Mouse (Mus musculus): ENCODE data around the gene Sys1.

Gene Sys1

GRCm38 (mm10) chr2:164500511-164500910 lies 43.7 kb downstream of the Sys1 start:
- no peak for DNase-seq

DNA sequence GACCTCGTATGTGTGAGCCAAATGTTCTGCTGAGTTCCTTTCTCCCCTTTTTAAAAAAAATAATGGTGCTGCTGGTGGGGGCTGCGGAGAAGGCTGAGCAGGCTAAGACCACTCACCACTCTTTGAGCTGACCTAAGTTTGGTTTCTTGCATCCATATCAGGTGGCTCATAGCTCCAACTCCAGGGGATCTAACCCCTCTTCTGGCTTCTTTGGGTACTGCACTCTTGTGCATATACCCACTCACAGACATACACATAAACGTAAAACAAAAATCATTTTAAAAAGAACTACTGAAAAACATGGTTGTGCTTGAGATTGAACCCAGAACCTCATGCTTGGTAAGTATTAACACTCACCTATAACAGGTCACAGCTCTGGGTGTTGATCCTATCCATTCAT lies 48.2 kb downstream of the Sys1 start:
- no peak for DNase-seq

DNA sequence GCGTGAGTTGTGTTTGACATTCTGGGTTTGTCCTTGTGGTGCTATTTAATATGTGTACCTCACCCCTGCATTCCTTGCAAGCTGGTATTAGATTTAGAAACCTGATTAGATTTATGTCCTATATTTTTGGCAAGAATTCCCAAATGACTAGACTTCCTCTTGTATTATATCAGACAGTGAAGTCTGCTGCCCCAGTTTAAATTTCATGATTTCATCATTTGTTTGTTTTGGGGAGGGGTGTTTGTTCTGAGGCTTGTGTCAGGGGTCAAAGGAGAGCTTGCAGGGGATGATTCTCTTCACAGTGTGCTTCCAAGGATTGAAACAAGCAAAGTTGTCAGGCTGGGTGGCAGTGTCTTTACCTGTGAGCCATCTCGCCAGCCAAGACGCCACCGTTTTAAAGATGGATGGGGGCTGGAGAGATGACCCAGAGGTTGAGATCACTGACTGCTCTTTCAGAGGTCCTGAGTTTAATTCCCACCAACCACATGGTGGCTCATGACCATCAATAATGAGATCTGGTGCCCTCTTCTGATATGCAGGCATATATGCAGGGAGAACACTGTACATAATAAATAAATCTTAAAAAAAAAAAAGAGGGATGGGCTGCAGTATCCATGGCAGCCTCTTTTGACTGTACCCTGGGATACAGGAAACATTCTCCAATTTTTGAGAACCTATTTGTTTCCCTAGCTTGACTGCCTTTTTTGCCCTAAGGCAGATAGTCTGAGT lies 49.0 kb downstream of the Sys1 start:
- no peak for DNase-seq

- DNase-seq: no peak
Measured at GRCm38 (mm10) chr2:164507811-164508210, 51.0 kb downstream of the Sys1 start.

- DNase-seq: no peak
Measured at GRCm38 (mm10) chr2:164510621-164511190, 53.9 kb downstream of the Sys1 start.

DNA sequence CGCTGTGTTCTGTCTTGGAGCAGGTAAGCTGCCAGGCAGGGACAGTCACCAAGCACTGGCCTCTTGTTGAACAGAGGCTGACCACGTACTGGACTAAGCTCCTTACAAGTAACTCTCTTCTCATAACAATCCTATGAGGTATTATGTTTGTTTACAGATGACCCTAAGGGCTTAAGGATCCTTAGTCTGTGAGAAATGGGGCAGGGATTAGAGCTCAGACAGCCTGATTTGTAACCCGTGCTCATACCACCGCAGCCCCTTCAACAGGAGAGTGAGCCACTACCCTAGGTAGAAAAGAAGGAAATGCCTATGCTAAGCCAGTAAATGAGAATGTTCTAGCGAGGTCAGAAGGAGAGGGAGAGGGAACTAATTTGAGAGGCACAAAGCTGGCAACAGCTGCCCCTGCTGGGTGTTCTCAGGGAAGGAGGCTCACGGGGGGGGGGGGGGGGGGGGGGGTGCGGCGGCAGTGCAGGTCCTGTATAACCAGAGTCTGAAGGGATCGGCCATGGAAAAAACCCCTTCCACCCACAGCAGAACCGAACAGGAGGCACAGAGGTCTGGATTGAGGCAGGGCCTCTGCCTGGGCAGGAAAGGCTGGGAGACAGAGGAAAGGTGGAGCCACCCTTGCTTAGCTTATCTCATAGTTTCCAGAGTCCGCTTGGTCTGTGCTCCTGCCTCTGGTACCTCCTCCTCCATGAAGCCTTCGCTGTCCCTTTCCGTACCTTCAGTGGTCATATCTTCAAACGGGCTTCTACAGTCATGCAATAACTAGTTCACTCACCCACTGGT lies 55.6 kb downstream of the Sys1 start:
- no peak for DNase-seq

- DNase-seq: no peak
Measured at GRCm38 (mm10) chr2:164513389-164513788, 56.6 kb downstream of the Sys1 start.

GRCm38 (mm10) chr2:164514916-164515315 lies 58.2 kb downstream of the Sys1 start:
- DNase-seq: no peak

DNA sequence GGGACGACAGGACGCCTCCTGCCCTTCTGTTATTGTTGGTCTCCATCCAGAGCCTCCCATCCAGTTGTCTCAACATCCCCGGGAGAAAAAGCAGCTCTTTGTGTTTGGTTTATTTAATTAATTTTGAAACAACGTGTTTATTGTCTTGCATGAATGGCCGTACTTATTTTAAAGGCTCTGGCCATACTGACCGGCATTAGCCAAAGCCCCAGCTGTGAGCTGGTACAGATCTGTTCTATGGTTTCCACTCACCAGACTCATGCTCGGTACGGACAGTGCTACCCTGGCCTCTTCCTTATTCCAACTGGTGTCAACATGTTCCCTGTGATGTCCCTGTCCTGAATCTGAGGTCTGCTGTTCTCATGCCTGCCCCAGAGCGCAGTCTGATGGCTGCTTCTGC lies 59.1 kb downstream of the Sys1 start:
- no peak for DNase-seq

DNA sequence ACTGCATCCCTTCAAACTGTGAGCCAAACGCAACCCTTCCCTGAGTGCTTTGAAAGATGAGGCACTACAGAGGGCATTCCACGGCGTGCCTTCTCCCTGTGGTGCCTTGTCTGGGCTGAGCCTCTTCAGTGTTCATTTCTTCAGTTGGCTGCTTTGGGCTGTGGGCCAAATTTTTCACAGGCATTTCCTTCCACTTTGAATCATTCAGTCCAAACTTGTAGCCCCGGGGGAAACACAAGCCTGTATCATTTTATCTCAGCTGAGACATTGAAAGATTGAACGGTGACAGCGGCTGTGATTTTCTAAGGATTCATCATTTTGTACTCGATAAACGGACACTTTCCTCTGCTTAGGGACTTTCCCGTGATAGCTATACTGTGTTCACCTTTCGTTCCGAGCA lies 59.8 kb downstream of the Sys1 start:
- no peak for DNase-seq

GRCm38 (mm10) chr2:164517485-164518221 lies 60.9 kb downstream of the Sys1 start:
- DNase-seq: peak; percentile 73

DNA sequence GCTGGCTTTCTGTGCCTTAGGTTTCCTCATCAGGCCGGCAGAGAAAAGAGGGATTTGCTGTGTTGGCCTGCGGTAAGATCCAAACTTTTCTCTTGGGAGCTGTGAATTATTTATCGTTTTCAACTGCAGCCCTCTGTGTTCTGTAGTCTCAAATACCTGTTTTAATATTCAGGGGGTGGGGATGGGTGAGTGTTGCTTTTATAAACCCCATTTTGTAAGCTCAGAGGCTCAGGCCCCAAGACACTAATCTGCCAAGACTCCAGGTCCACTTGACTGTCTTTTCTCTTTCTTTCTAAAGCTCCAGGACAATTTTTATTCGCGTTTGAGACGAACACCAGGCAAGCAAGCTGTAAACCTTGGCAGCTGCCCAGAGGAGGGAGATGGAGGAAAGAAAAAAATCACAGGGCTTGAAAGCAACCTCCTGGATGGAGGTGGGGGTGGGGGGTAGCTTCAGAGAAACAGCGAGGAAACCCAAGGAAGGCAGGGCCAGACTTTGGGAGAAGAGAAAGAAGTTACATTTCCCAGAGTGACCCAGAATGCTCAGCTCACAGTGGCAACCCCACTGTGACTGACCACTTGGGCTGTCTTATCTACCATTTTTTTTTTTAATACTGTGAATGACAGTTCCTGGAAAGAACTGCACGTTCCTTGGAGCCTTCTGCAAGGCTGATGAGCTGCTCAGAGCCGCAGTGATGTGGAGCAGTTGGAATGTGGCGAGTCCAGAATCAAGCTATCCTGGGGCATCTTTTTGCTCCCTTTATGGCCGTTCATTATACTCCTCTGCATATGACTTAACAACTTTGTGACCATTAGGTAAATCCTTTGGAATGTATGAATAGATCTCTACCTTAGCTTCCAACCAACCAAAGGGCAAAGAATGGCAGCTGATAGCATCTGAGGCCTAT lies 61.8 kb downstream of the Sys1 start:
- no peak for DNase-seq

GRCm38 (mm10) chr2:164519171-164519526 lies 62.4 kb downstream of the Sys1 start:
- no peak for DNase-seq

DNA sequence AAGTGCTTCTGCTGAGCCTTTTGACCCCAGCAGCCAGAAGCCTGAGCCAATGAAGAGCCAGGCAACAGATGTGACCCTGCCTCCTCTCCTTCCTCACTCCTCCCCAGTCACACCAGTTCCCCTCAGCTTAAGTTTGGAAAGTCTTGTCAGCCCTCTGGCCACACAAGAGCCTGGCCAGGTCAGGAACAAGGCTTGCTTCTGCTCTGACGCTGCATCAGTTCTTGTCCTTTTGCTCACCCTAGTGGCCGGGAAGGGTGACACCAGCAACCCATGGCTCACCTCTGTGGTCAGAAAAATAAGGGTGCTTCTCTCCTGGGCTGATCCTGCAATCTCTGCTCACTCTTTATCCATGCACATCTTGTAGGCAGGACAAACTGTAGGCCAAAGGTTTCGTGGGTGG lies 64.0 kb downstream of the Sys1 start:
- DNase-seq: peak; percentile 44

DNA sequence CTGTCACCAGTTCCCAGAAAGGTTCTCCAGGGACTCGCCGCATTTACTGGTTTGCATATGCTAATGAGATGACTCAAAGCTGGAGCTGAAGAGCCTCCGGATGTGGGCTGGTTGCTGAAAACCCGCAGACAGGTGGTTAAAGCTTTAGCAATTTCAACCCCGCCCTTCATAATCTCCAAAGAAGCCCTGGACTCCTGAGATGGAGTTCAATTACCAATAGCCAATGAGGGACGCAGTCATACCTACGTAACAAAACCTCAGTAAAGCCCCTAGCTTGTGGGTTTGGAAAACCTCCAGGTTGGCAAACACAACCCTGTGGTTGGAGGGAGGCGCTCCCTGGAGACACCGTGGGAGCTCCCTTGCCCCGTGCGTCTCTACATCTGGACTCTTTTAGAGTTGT lies 65.1 kb downstream of the Sys1 start:
- DNase-seq: peak; percentile 58

DNA sequence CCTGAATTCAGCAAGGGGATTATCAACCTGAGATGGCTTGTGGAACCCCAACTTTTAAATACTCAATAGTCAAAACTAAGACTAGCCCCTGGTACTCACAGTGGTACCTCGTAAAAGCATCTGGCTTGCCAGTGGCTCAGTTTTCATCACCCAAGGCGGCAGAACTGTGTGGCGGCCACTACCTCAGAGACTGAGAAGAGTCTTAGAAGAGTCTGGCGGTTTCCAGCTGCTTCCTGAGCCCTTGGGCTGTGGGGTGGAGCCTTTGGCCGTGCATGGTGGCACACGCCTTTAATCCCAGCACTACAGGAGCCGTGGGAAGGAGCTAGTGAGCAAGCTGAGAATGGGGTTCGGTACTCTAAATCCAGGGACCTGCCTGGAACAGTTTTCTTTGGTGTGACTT lies 65.5 kb downstream of the Sys1 start:
- peak; percentile 14 for DNase-seq

DNA sequence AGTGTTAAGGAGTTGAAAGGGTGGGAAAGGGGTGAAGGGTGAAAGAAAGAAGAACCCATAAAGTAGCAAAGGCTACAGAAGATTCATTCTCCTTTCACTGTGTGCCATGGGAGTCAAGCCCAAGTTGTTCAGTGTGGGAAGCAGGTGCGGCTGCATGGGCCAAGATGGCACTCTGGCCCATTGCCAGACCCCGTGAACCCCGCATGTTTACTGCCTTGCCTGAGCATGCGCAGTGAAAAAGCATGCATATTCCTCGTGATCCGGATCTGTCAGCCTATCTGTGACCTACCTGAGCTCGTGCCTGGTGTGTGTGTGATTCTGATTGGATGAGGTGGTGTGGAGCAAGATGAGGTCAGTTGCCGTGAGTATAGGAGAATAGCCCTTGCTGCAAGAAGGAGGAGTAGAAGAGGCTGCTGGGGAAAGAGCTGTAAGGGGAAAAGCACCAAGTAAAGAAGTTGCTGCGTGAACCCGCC lies 66.6 kb downstream of the Sys1 start:
- DNase-seq: no peak

GRCm38 (mm10) chr2:164528557-164528956 lies 71.8 kb downstream of the Sys1 start:
- no peak for DNase-seq
